Mouse (Mus musculus) kidney, adult 2 months (tissue): ENCODE results near the gene Disp1. TPM values are rescaled to one million over a fixed set of nuclear protein-coding genes. Genes with fewer than 3 reads are reported as not detected.

Source experiments
- DNase-seq: peaks from one replicate; pipeline ENCODE4 v3.0.0; 2021
- H3K27ac ChIP-seq: fragments of 200-500 bp; 2 replicates; pipeline ENCODE4 v1.5.1; 2012; ENCODE audit warnings: low read depth, low read length, control low read depth, inconsistent platforms; ENCODE audit not compliant: insufficient read depth
- H3K27me3 ChIP-seq: fragments of 200-500 bp; replicated peaks from 2 replicates; pipeline ENCODE4 v1.6.1; 2012; ENCODE audit warnings: mild to moderate bottlenecking, moderate library complexity, low read length, inconsistent platforms; ENCODE audit not compliant: control insufficient read depth, insufficient read depth
- H3K36me3 ChIP-seq: fragments of 200-500 bp; 2 replicates; pipeline ENCODE4 v1.6.1; 2012; ENCODE audit warnings: mild to moderate bottlenecking, moderate library complexity, low read length, inconsistent platforms; ENCODE audit not compliant: control insufficient read depth, insufficient read depth
- H3K4me1 ChIP-seq: fragments of 200-500 bp; 2 replicates; pipeline ENCODE4 v1.6.1; 2011; ENCODE audit warnings: low read length; ENCODE audit not compliant: control insufficient read depth, insufficient read depth
- H3K4me3 ChIP-seq: fragments of 200-500 bp; 2 replicates; pipeline ENCODE4 v1.5.1; 2011; ENCODE audit warnings: mild to moderate bottlenecking, low read depth, low read length, control low read depth; ENCODE audit not compliant: insufficient read depth
- CTCF ChIP-seq: fragments of 200-500 bp; conservative IDR thresholded peaks from 2 replicates; pipeline ENCODE4 v1.5.1; 2011; ENCODE audit warnings: low read depth, mild to moderate bottlenecking, control low read depth, low read length, moderate library complexity, mixed read lengths; ENCODE audit not compliant: insufficient read depth, insufficient read length
- POLR2A ChIP-seq: fragments of 200-500 bp; IDR thresholded peaks from one replicate; pipeline ENCODE4 v1.6.1; 2011; ENCODE audit warnings: low read depth, low read length, control low read depth
- WGBS: fragments of 180-500 bp; shearing (Covaris S2); methylation state at CpG from one replicate; pipeline ENCODE4 v1.1.7; 2018; 5-methylcytosine and 5-hydroxymethylcytosine counted together
- polyA plus RNA-seq: library from polyadenylated mRNA; depleted of rRNA; stranded (reverse); fragments of >200 nt; gene quantifications from 2 replicates; pipeline ENCODE4 v1.2.3, GENCODE M21; 2012; rRNA removed

Disp1 gene
- polyA plus RNA-seq, 1 experiment, result 5.5 TPM

DNA sequence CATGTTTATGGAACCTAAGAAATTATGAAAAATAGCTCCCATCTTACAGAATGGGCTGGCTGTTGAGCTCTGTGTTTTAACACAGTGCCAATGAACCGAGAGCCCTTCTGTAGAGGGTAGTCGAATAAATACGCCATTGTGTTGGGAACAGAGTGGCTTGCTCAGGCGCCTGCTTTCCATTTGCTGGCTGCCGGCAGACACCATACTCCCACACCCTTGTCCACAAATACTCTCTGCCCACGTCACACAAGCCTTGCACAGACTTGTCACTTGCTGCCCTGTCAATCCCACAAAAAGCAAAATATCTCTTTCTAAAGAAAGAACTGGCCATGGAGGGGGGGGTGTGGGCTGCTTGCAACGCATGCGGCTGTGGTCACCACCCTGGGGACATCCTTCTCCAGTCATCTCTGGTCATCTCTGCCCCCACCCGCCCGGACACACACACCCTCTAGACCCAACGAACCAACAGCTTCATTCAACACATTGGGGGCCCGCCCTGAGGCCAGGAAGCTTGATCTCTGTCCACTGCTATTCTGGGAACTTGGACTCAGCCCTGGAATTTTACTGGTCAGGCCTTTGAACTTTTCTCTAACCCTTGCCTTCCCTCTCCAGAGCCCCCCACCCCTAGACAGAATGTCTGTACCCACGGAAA is 178.0 kb downstream of the Disp1 start:
- WGBS, result 69% methylated on average over 13 of the region's 13 CpGs
- peak; percentile 53 for DNase-seq
- no peak overlapping the region for H3K27ac ChIP-seq
- no peaks in the 10 kb centered on the region for H3K36me3 ChIP-seq
- peaks cover 23% of the 10 kb centered on the region for H3K4me1 ChIP-seq
- no peak overlapping the region for H3K4me3 ChIP-seq
- no peaks in the 10 kb centered on the region for H3K27me3 ChIP-seq
- TF ChIP-seq POLR2A, result no peak
- no peak for TF ChIP-seq CTCF

DNA sequence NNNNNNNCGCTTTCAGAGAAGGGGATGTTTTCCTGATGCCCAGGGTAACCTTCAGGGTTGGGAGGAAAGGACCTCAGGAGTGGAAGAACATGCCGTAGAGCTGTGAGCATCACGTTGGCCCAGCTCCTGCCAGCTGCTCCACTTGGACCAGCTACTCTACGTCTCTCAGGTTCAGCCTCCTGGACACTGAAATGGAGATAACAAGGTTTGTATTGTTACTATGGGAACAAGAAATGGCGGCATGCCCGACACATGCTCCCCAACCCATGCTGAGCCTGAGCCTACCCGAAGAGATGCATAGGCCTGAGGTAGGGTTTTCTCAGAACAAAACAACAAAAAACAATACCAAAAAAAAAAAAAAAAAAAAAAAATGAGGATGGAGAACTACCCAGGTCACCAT is 179.6 kb downstream of the Disp1 start:
- 77% methylated on average over 6 of the region's 7 CpGs for WGBS

DNA sequence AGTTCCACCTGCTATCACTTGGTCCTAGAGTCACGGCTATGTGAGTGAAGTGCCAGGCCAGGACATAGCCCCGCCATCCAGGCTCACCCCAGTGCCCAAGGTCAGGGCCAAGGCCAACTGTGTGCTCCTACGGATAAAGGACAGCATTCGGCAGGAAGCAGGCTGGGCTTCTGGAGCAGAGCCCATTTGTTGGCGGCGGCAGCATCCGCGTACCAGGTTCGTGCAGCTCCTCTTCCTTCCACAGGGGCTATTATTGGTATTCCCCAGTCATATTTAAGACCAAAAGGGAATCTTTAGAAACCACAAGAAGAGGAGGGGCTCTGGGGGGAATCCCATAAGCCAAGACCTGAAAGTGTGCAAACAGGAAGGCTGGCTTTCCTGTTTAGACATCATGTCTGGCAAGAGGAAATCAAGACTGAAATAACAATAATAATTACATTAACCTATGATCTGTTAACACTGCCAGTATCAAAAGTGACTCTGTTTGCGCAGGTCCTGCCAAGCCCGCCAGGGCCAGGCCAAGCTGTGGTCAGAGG is 180.4 kb downstream of the Disp1 start:
- H3K4me3 ChIP-seq, result no peak overlapping the region
- peaks cover 9% of the 10 kb centered on the region for H3K4me1 ChIP-seq
- no peak overlapping the region for H3K27ac ChIP-seq
- H3K27me3 ChIP-seq, result no peaks in the 10 kb centered on the region
- DNase-seq, result peak; percentile 76
- no peaks in the 10 kb centered on the region for H3K36me3 ChIP-seq
- TF ChIP-seq CTCF (no peak), POLR2A (no peak)
- WGBS, result 63% methylated on average over 11 of the region's 11 CpGs

More for the DNA sequence above, 179.6 kb downstream of the Disp1 start:
- H3K27ac ChIP-seq, result no peak overlapping the region
- H3K4me1 ChIP-seq, result peaks cover 12% of the 10 kb centered on the region
- TF ChIP-seq CTCF (no peak), POLR2A (no peak)
- H3K4me3 ChIP-seq, result no peak overlapping the region
- no peaks in the 10 kb centered on the region for H3K27me3 ChIP-seq
- no peak for DNase-seq
- no peaks in the 10 kb centered on the region for H3K36me3 ChIP-seq

DNA sequence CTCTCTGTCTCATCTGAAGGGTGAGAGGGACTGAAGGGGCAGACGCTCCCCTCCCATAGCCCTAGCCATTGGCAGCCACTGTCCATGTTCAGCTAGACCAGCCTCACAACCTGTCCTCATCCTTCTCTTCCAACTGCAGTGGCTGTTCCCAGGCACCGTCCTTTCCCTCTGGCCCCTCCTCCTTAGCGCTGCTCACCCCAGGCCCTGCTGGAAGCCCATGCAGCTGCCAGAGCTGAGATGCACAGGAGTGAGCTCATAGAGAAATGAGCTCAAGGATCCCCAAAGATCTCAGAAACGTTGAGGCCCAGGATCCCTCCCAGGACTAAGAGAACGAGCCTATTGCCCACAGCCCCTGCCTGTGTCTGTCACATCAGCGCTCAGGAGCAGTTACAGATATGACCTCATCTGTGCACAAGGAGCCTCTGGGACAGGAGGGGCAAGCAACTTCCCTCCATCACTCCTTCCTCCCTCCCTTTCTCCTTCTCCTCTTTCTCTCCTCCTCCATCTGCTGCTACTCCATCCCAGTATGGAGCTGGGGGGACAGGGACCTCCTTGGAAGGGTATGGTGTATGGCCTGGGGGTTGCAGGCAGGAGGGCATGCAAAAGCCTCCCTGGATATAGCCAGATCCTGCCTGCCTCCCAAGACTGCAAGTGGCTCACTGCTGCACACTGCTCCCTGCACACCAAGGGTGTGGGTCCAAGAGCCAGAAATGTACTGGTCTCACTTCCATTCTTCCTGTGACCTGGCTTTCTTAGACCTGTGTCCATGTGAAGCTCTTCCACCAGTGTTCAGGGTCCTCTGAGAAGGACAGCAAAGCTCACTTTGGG is 181.2 kb downstream of the Disp1 start:
- Histone ChIP-seq H3K4me1 (peaks cover 7% of the 10 kb centered on the region; the same call in 1 of the 2 replicates), H3K27ac (no peak overlapping the region), H3K4me3 (no peak overlapping the region), H3K36me3 (no peaks in the 10 kb centered on the region), H3K27me3 (no peaks in the 10 kb centered on the region)
- WGBS, result 78% methylated on average over 6 of the region's 6 CpGs
- DNase-seq, result no peak
- TF ChIP-seq POLR2A, result no peak
- no peak for TF ChIP-seq CTCF

GRCm38 (mm10) chr1:183039404-183039803 is 181.9 kb downstream of the Disp1 start:
- WGBS, result 84% methylated on average over 7 of the region's 7 CpGs
- H3K36me3 ChIP-seq, result no peaks in the 10 kb centered on the region
- H3K27me3 ChIP-seq, result no peaks in the 10 kb centered on the region
- TF ChIP-seq CTCF (no peak), POLR2A (no peak)
- no peak overlapping the region for H3K4me3 ChIP-seq
- no peak overlapping the region for H3K27ac ChIP-seq
- H3K4me1 ChIP-seq, result peaks cover 7% of the 10 kb centered on the region; the same call in 1 of the 2 replicates
- DNase-seq, result no peak

Other genes with a start within 250 kb of the Disp1 start
- gene Aida, start 75.1 kb upstream of the Disp1 start, polyA plus RNA-seq, result 13.2 and 16.8 TPM in 2 replicates
- gene Brox, start 75.7 kb upstream of the Disp1 start, polyA plus RNA-seq, result 15.5 and 19.8 TPM in 2 replicates
- gene Mia3, start 148.0 kb upstream of the Disp1 start, polyA plus RNA-seq, result 60.5 and 63.6 TPM in 2 replicates
- 3.8 and 6.7 TPM in 2 replicates for gene Taf1a, start 167.5 kb upstream of the Disp1 start, polyA plus RNA-seq
- gene Hhipl2, start 196.7 kb upstream of the Disp1 start, polyA plus RNA-seq, result 0.16 and 0.98 TPM in 2 replicates